Mouse (Mus musculus) cerebellum, postnatal 36 days (tissue): ENCODE measurements at regions not wholly inside any gene's neighbourhood (a gene's known extent, or its start where the extent isn't known, plus 50 kb on each side); places are given as distances from the start of the nearest gene placed in this dataset.

Experiments
- DNase-seq, 2 experiments: peaks; one replicate each; pipeline ENCODE4 v3.0.0; 2021 to 2022; ENCODE audit warnings: mixed read lengths in 2 of 2

DNA sequence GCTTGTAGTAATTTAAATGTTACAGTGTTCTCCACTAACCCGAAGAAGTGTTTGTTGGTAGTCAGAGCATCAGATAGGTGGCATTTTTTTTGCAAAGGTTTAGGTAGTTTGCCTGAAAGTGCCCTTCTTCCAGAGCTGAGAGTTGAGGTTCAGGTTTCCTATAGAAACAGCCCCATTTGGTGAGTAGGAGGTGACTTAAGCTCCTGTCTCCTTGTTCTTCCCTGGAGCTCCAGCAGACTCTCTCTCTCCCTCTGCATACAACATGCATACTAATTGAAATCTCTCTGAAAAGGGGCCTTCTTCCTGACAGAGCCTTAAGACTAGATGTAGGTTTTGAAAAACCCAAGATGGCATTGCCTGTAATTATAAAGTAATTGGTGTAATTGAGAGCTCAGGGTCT lies 161.3 kb downstream of the Spata19 start:
- no peak for DNase-seq

DNA sequence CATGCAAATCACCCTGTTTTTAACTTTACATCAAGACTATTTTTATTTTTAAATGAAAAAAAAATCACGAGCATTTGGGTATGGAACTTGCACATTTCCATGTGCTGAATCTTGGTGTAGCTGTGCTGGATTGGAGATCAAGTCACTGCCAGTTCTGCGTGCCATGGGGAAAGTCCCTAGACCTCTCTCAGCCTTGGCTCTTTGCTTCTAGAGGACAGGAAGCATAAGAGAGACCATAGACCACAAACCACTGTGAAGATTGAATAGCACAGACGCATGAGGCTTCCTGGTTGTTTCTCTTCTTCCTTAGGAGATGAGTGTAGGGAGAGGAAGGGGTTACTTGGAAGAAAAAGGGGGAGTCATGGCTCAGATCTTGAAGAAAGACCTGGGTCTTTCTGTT lies 161.7 kb downstream of the Spata19 start:
- DNase-seq = no peak

DNA sequence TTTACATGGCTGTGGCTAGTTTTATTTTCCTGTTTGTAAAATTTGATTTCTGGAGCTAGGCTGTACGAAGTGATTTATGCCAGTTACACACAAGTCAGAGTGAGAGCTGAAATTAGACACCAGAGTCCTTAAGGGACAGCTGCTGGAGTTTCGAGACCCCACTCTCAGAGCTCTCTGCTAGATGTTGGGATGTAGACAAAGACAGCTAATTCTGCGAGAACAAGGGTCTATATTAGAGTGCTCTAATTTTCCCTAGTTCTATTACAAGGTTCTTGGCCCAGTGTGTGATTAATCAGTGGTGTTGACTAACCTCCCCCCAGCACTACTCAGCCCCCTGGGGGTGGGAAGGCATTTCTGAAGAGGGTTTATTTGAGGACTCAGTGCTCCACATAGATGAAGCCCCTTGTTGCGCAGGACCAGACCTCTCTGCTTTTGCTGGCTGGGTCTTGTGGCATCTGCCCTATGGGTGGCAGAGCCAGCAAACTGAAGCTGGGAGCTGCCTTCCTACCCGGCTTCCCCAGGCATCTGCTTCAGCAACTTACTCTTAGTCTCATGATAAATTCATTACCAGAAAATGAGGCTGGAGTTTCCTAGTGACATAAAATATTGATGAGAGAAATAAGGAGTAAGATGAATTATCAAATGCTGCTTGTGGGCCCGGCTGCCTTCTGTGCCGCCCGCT lies 171.9 kb downstream of the Spata19 start:
- no peak for DNase-seq

- DNase-seq = no peak
These were observed 172.4 kb downstream of the Spata19 start for GRCm38 (mm10) chr9:27569054-27569387.

GRCm38 (mm10) chr9:27617096-27617839 lies 173.3 kb upstream of the Opcml start:
- no peak for DNase-seq

DNA sequence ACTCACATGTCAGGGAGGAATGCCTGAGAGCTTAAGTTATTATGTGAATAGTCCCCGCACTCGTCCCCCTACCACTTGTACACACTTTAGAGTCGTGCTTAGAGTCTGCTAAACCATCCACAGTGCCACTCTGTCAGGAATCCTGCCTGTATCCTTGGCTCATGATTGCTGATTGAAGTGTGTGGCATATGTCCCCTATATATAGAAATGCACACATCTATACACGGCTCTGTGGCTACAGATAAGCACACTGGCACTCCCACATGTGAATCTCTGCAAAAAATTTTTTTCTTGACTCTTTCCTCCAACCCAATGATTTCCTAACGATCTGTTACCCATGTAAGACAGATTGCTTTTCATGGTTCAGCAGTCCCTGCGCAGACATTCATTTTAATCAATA lies 155.7 kb upstream of the Opcml start:
- no peak for DNase-seq

DNA sequence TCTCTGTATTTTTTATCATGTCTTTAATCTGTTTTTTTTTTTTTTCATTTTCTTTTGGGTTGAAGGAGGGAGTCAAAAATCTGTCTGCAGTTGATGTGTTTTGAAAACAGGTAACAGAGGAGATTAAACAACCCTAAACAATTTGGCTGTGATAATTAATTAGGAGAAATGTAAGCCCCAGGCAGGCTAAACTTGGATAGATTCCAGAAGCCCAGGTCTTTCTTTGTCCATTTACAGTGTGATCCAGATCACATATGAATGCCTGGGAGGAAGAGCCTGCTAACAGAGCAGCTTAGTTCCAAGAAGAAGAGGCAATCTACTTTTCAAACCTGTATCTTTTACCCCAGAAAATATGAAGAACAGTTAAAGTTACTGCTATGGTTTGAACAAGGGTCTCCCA lies 150.0 kb upstream of the Opcml start:
- no peak for DNase-seq

- no peak for DNase-seq
These were observed 147.3 kb upstream of the Opcml start for GRCm38 (mm10) chr9:27643312-27643711.

GRCm38 (mm10) chr9:27643916-27644315 lies 146.7 kb upstream of the Opcml start:
- DNase-seq = peak in 1 of 2 experiments; percentile 6

- DNase-seq = no peak
These were observed 145.1 kb upstream of the Opcml start for GRCm38 (mm10) chr9:27645435-27645834.

GRCm38 (mm10) chr9:27646100-27646499 lies 144.5 kb upstream of the Opcml start:
- no peak for DNase-seq

- DNase-seq = no peak
These were observed 143.6 kb upstream of the Opcml start for GRCm38 (mm10) chr9:27646956-27647355.

DNA sequence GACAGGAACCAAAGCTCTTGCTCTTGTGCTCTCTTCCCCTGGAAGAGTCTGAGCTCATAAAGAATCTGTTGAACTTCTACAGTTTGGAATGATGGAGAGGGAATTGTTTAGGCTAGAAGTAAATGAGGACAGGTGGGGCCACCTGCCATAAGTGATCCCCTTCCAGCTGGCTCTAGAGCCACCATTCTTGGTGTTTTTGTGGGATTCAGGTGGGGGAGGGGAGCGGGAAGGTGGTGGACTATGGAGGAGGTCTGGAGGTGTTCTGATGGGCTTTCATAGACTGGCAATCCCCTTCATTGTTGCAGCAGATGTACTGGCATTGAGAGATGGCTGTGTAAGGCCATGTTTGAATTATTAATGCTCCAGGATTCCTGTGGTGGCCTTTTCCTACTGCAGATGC lies 132.6 kb upstream of the Opcml start:
- DNase-seq = peak; percentile 4 to 7

GRCm38 (mm10) chr9:27661431-27662300 lies 128.9 kb upstream of the Opcml start:
- DNase-seq = no peak

- no peak for DNase-seq
These were observed 127.3 kb upstream of the Opcml start for GRCm38 (mm10) chr9:27663230-27663629.

GRCm38 (mm10) chr9:27665659-27666058 lies 124.9 kb upstream of the Opcml start:
- no peak for DNase-seq

DNA sequence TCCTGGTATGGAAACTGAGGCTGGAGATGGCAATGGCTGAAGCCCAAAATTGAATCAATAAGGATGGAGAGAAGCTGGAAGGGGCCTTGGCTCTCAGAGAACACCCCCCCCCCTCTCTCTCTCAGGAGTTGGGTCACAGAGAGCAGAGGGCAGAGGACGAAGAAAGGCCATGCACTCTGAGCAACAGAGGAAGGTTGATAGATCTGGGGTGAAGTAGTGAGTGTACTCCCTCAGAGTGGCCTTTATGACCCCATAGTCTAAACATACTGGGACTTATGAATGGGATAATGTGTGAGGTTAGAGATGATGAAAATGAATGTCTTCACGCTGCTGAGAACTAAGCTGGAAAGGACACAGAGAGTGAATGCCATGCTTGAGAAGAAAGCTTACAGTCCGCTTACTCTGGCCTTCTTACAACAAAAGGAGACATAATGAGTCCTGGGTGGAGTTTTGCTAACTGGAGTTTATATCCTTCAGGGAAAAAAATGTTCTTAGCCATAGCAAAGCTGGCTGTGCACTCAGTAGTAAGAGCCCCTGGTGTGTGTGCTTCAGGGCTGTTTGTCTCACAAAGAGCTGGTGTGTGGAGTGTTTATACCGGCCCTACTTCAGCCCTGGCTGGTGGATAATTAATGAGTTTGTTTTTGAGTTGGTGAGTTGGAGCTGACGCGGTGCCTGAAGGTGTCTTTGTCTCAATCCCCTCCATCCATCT lies 120.4 kb upstream of the Opcml start:
- no peak for DNase-seq

DNA sequence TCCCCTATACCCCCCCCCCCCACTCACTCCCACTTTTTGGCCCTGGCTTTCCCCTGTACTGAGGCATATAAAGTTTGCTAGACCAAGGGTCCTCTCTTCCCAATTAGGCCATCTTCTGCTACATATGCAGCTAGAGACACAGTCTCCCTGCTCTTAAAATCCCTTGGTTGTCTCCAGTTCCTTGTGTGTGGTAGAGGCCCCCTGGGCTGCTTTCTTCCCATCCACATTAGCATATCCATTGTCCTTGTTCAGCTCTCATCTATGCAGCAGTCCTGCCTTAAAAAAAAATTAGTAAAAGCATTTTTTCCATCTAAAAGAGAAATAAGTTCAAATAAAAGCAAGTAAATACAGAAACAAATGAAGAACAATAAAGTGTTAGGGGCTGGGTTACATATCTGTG lies 105.2 kb upstream of the Opcml start:
- no peak for DNase-seq

DNA sequence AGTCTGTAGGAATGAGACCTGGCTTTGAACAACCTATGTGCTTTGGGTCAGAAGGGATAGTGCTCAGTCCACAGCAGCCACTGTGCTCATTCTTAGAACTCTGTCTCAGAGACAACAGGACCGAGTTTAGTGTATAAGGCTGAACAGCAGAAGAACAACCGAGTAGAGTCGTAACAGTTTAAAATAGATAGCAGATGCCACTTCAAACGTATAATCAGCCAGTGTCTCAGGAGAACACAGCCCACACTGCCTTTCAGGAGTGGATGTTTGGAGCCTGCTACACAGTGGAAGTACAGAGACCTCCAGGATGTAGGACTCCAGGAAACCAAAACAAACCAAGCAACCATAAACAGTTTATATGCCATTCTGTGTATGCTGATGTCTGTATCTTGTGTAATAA lies 99.0 kb upstream of the Opcml start:
- no peak for DNase-seq

DNA sequence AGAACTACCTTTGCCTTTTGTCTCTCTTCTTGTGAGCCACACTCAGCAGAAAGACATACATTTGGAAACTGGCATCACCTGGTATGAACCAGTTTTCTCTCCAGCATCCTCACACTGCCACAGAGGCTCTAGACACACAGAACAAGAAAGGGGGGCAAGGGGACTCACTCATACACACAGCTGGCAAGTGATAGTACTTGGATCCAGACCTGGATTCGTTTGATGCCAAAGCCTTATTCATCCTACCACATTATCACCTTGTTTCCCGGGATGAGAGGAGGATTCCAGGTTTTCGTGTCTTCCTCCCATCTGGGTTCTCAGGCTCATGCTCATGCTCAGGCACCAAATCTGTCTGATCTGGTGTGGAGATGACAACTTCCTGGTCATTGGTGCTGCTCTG lies 97.8 kb upstream of the Opcml start:
- no peak for DNase-seq

- DNase-seq = no peak
These were observed 95.6 kb upstream of the Opcml start for GRCm38 (mm10) chr9:27694805-27695593.

DNA sequence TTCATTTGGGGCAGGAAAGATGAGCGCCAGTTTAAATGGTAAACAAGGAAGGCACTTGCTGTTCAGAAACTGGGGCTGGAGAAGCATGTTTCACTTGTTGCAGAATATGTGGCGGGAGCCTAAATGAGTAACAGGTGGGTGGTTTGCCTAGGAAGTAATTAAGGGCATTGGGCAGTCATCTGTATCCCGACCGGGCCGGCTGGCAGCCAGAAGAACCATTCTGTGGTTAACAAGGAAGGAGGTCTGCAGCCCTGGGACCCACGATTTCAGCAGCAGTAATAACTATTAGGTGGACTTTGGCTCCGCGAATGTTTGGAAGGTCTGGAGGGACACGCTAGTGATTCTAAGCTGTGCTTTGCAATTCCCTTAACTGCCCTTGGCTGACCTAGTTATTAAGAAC lies 89.0 kb upstream of the Opcml start:
- no peak for DNase-seq
